33 mouse cellular contexts compared by ENCODE assay signal in genomic region chr6:97958276-97958675, GRCm38 (mm10).
DNase-seq lines count a peak whose midpoint lies in the region; ATAC-seq and TF ChIP-seq lines count a peak whose summit lies in the region.
"Had no signal": no experiment of that assay in that cellular context is flagged by ENCODE, and none has a peak within 500 bp of the region (broad histone marks: within the 10 kb centered on the region; RNA-seq: fewer than 3 reads in every experiment).

No protein-coding gene starts in this region.

- TF ChIP-seq CTCF in lung, embryonic 14.5 days (IDR thresholded peaks at IDR 0.05; ENCODE audit: low read depth): no peak

- 63% methylated on average over 4 of the region's 4 CpGs for WGBS in lung, embryonic 14.5 days

- no peak overlapping the region for H3K27ac ChIP-seq in lung, embryonic 14.5 days (ENCODE audit: low read depth)
- H3K27ac ChIP-seq: embryonic facial prominence, embryonic 12.5 days; forebrain, embryonic 12.5 days; hindbrain, embryonic 10.5 days; intestine, embryonic 15.5 days; limb, embryonic 12.5 days; liver, embryonic 12.5 days; lung, embryonic 15.5 days; midbrain, embryonic 15.5 days; neural tube, embryonic 12.5 days; stomach, postnatal 0 days had no signal

- peak; percentile 5 for DNase-seq in lung, embryonic 14.5 days
- DNase-seq in lung, postnatal 36 days: no peak
- peak; percentile 67 for DNase-seq in kidney, adult 9 months
- peak; percentile 57 for DNase-seq in kidney, postnatal 14 days
- DNase-seq in frontal cortex, postnatal 14 days (ENCODE audit: low spot score in 2 of 2): no peak
- no peak for DNase-seq in left cerebral cortex, adult 8-10 months (ENCODE audit: low spot score in 2 of 2)
- DNase-seq: adrenal gland, adult 8-10 months; cerebellum, adult 18-20 months; cerebellum, postnatal 25 days; gastrocnemius, postnatal 10 days; heart, adult 11 months; heart, postnatal 10 days; lung, postnatal 4 days; right cerebral cortex, postnatal 14 days; thymus, adult 2 months; thymus, postnatal 4 days had no signal

- no peaks in the 10 kb centered on the region for H3K4me1 ChIP-seq in lung, embryonic 14.5 days (ENCODE audit: insufficient read depth)
- H3K4me1 ChIP-seq: intestine, embryonic 15.5 days; lung, embryonic 15.5 days; midbrain, embryonic 15.5 days; neural tube, embryonic 12.5 days had no signal

- no peak overlapping the region for H3K4me2 ChIP-seq in lung, embryonic 14.5 days
- H3K4me2 ChIP-seq: embryonic facial prominence, embryonic 12.5 days; forebrain, embryonic 12.5 days; heart, embryonic 12.5 days; intestine, embryonic 15.5 days; limb, embryonic 12.5 days; liver, embryonic 12.5 days; lung, embryonic 15.5 days; midbrain, embryonic 15.5 days; neural tube, embryonic 12.5 days had no signal

- H3K4me3 ChIP-seq in lung, embryonic 14.5 days (ENCODE audit: low read depth, low read length): no peak overlapping the region
- H3K4me3 ChIP-seq: embryonic facial prominence, embryonic 12.5 days; forebrain, embryonic 12.5 days; heart, embryonic 12.5 days; hindbrain, embryonic 10.5 days; intestine, embryonic 15.5 days; limb, embryonic 12.5 days; liver, embryonic 12.5 days; lung, embryonic 15.5 days; midbrain, embryonic 15.5 days; neural tube, embryonic 12.5 days had no signal

- no peaks in the 10 kb centered on the region for H3K36me3 ChIP-seq in lung, embryonic 14.5 days (ENCODE audit: insufficient read depth)
- H3K36me3 ChIP-seq: embryonic facial prominence, embryonic 12.5 days; forebrain, embryonic 12.5 days; G1E; hindbrain, embryonic 10.5 days; intestine, embryonic 15.5 days; limb, embryonic 12.5 days; liver, embryonic 12.5 days; lung, embryonic 15.5 days; midbrain, embryonic 15.5 days; neural tube, embryonic 12.5 days had no signal

- no peaks in the 10 kb centered on the region for H3K9me3 ChIP-seq in lung, embryonic 14.5 days (ENCODE audit: low read depth, low read length)
- H3K9me3 ChIP-seq: embryonic facial prominence, embryonic 12.5 days; forebrain, embryonic 12.5 days; heart, embryonic 12.5 days; hindbrain, embryonic 10.5 days; intestine, embryonic 15.5 days; limb, embryonic 12.5 days; liver, embryonic 12.5 days; lung, embryonic 15.5 days; midbrain, embryonic 15.5 days; neural tube, embryonic 12.5 days had no signal

- no peaks in the 10 kb centered on the region for H3K27me3 ChIP-seq in lung, embryonic 14.5 days (ENCODE audit: insufficient read depth, low read length)
- H3K27me3 ChIP-seq: embryonic facial prominence, embryonic 12.5 days; heart, embryonic 12.5 days; intestine, embryonic 15.5 days; limb, embryonic 12.5 days; liver, embryonic 12.5 days; lung, embryonic 15.5 days; midbrain, embryonic 15.5 days; neural tube, embryonic 12.5 days; Patski had no signal

- ATAC-seq in lung, embryonic 14.5 days (ENCODE audit: insufficient read depth): no peak
- ATAC-seq in megakaryocyte-erythroid progenitor cell, adult 5-6 weeks (replicated peaks; ENCODE audit: low FRiP score, low TSS enrichment, poor library complexity, severe bottlenecking): no peak
- ATAC-seq in frontal cortex, adult (ENCODE audit: low TSS enrichment): no peak
- ATAC-seq: activated CD4-positive, CD25-positive, alpha-beta regulatory T cell, adult 4 months; hindbrain, embryonic 16.5 days; intestine, embryonic 15.5 days; liver, embryonic 12.5 days; midbrain, embryonic 15.5 days; Patski had no signal

- H3K9ac ChIP-seq in lung, embryonic 14.5 days: no peak overlapping the region
- H3K9ac ChIP-seq: embryonic facial prominence, embryonic 12.5 days; forebrain, embryonic 12.5 days; heart, embryonic 12.5 days; intestine, embryonic 15.5 days; limb, embryonic 12.5 days; liver, embryonic 12.5 days; lung, embryonic 15.5 days; midbrain, embryonic 15.5 days; neural tube, embryonic 12.5 days had no signal

Comparison
In these comparisons a context has a peak if more than half of its experiments do, and no peak if none do; other contexts are left out.
1. DNase-seq: peak in lung, embryonic 14.5 days (single experiment), kidney, adult 9 months (single experiment) and kidney, postnatal 14 days (single experiment); none in lung, postnatal 36 days (single experiment), frontal cortex, postnatal 14 days (0 of 2) and left cerebral cortex, adult 8-10 months (0 of 2).